ENCODE assay signal across 31 mouse cellular contexts in genomic region chr3:87399906-87400305, GRCm38 (mm10). TPM values are rescaled to one million over a fixed set of nuclear protein-coding genes. Genes with fewer than 3 reads are reported as not detected.
DNase-seq lines count a peak whose midpoint lies in the region; ATAC-seq and TF ChIP-seq lines count a peak whose summit lies in the region.
"Had no signal": no experiment of that assay in that cellular context is flagged by ENCODE, and none has a peak within 500 bp of the region (broad histone marks: within the 10 kb centered on the region; RNA-seq: fewer than 3 reads in every experiment).

No protein-coding gene starts in this region.

- no peak overlapping the region; the same call in 1 of the 2 replicates for H3K4me3 ChIP-seq in spleen, adult 2 months (ENCODE audit: extremely low read depth, insufficient read depth, insufficient read length)
- no peak overlapping the region for H3K4me3 ChIP-seq in hindbrain, embryonic 11.5 days (ENCODE audit: low read depth, low read length)
- H3K4me3 ChIP-seq: embryonic facial prominence, embryonic 12.5 days; embryonic facial prominence, embryonic 15.5 days; gastrocnemius, adult 2 months; heart, embryonic 13.5 days; hindbrain, embryonic 12.5 days; hindbrain, embryonic 15.5 days; intestine, embryonic 15.5 days had no signal

- H3K4me1 ChIP-seq in spleen, adult 2 months (ENCODE audit: control insufficient read depth, insufficient read depth, insufficient read length): peaks cover 27% of the 10 kb centered on the region
- no peaks in the 10 kb centered on the region for H3K4me1 ChIP-seq in hindbrain, embryonic 11.5 days (replicated peaks; ENCODE audit: control insufficient read depth, insufficient read depth, low read length)
- H3K4me1 ChIP-seq: embryonic facial prominence, embryonic 12.5 days; embryonic facial prominence, embryonic 15.5 days; heart, embryonic 13.5 days; hindbrain, embryonic 12.5 days; hindbrain, embryonic 15.5 days; intestine, embryonic 15.5 days had no signal

- TF ChIP-seq CTCF in spleen, adult 2 months (IDR thresholded peaks at IDR 0.05; ENCODE audit: extremely low read depth, insufficient read depth, insufficient read length, insufficient replicate concordance): no peak

- H3K4me2 ChIP-seq in hindbrain, embryonic 11.5 days (replicated peaks; ENCODE audit: low read depth, low read length): no peak overlapping the region
- H3K4me2 ChIP-seq: embryonic facial prominence, embryonic 12.5 days; embryonic facial prominence, embryonic 15.5 days; heart, embryonic 13.5 days; hindbrain, embryonic 12.5 days; hindbrain, embryonic 15.5 days; intestine, embryonic 15.5 days had no signal

- H3K27me3 ChIP-seq in spleen, adult 2 months (ENCODE audit: control insufficient read depth, insufficient read depth, low read length): no peaks in the 10 kb centered on the region
- no peaks in the 10 kb centered on the region for H3K27me3 ChIP-seq in hindbrain, embryonic 11.5 days (ENCODE audit: control insufficient read depth, insufficient read depth, low read length)
- H3K27me3 ChIP-seq: embryonic facial prominence, embryonic 12.5 days; embryonic facial prominence, embryonic 15.5 days; heart, embryonic 13.5 days; hindbrain, embryonic 12.5 days; hindbrain, embryonic 15.5 days; intestine, embryonic 15.5 days had no signal

- H3K9me3 ChIP-seq in hindbrain, embryonic 11.5 days (ENCODE audit: control insufficient read depth, low read length): no peaks in the 10 kb centered on the region
- H3K9me3 ChIP-seq: embryonic facial prominence, embryonic 12.5 days; embryonic facial prominence, embryonic 15.5 days; hindbrain, embryonic 12.5 days; hindbrain, embryonic 15.5 days; intestine, embryonic 15.5 days had no signal

- H3K36me3 ChIP-seq in spleen, adult 2 months (ENCODE audit: control insufficient read depth, insufficient read depth, low read length): peaks cover 2% of the 10 kb centered on the region; the same call in 1 of the 2 replicates
- no peaks in the 10 kb centered on the region for H3K36me3 ChIP-seq in hindbrain, embryonic 11.5 days (ENCODE audit: control insufficient read depth, insufficient read depth, low read length)
- H3K36me3 ChIP-seq: embryonic facial prominence, embryonic 12.5 days; embryonic facial prominence, embryonic 15.5 days; heart, embryonic 13.5 days; hindbrain, embryonic 12.5 days; hindbrain, embryonic 15.5 days; intestine, embryonic 15.5 days had no signal

- no peak; the same call in 1 of the 2 replicates for TF ChIP-seq POLR2A in spleen, adult 2 months (IDR thresholded peaks at IDR 0.05; ENCODE audit: low read depth, low read length)

- no peak overlapping the region for H3K9ac ChIP-seq in hindbrain, embryonic 11.5 days (ENCODE audit: low read depth, low read length)
- H3K9ac ChIP-seq: embryonic facial prominence, embryonic 12.5 days; embryonic facial prominence, embryonic 15.5 days; forebrain, postnatal 0 days; heart, embryonic 13.5 days; hindbrain, embryonic 12.5 days; hindbrain, embryonic 15.5 days; intestine, embryonic 15.5 days had no signal

- peak; percentile 21; the same call in 1 of the 2 replicates for ATAC-seq in neutrophil, adult 5-6 weeks (ENCODE audit: extremely low read depth, insufficient number of reproducible peaks, low FRiP score, poor library complexity, severe bottlenecking)
- ATAC-seq in CD4-positive, CD25-positive, alpha-beta regulatory T cell, adult 4 months: no peak
- ATAC-seq in hindbrain, embryonic 11.5 days (ENCODE audit: low FRiP score): no peak
- ATAC-seq: activated CD4-positive, CD25-positive, alpha-beta regulatory T cell, adult 4 months; forebrain, embryonic 14.5 days; forebrain, postnatal 0 days; intestine, embryonic 15.5 days had no signal

- DNase-seq in spleen, adult 2 months (ENCODE audit: low read depth in 1 of 2, low spot score in 2 of 2): peak in 1 of 2 experiments; percentile 38
- DNase-seq in spleen, adult 12 weeks (ENCODE audit: low spot score): no peak
- peak; percentile 44 to 49 for DNase-seq in B cell, adult 2 months
- DNase-seq in hindbrain, embryonic 11.5 days (ENCODE audit: low spot score): no peak
- DNase-seq: adrenal gland, postnatal 10 days; adrenal gland, postnatal 36 days; cerebellum, adult 18-20 months; cerebellum, adult 9-10 months; cerebellum, postnatal 14 days; forebrain, postnatal 0 days; gastrocnemius, adult 2 months; gastrocnemius, postnatal 14 days; heart, adult 18-20 months; heart, postnatal 14 days; heart, postnatal 4 days had no signal

- 47% methylated on average over 4 of the region's 4 CpGs for WGBS in spleen, adult 2 months
- WGBS in hindbrain, embryonic 11.5 days: 81% methylated on average over 4 of the region's 4 CpGs

- peak overlapping the region; percentile 94 for H3K27ac ChIP-seq in spleen, adult 2 months (ENCODE audit: insufficient read depth, low read length)
- H3K27ac ChIP-seq in hindbrain, embryonic 11.5 days (ENCODE audit: low read depth, low read length): no peak overlapping the region
- H3K27ac ChIP-seq: embryonic facial prominence, embryonic 12.5 days; embryonic facial prominence, embryonic 15.5 days; gastrocnemius, adult 2 months; heart, embryonic 13.5 days; hindbrain, embryonic 12.5 days; hindbrain, embryonic 15.5 days; intestine, embryonic 15.5 days had no signal

RNA-seq across cellular contexts. Expression of gene Fcrl1, which starts 23.7 kb away (rescaled TPM):
- polyA plus RNA-seq in spleen, adult 2 months (2012; rRNA removed): 50.2 and 55.5 TPM in 2 replicates
- total RNA-seq in neutrophil, adult 5-6 weeks (2017): 148 and 155 TPM in 2 replicates
- 10 to 100 TPM; 46.0 to 62.3 TPM for polyA plus RNA-seq in CD4-positive, CD25-positive, alpha-beta regulatory T cell, adult 4 months (2017; shearing (Covaris generic))
- 0.11 TPM in 1 of 2 replicates, not detected in the other for polyA plus RNA-seq in hindbrain, embryonic 11.5 days (2014; fragmentation: Nextera tagmentation; extraction: Ambion mirVana)
- total RNA-seq: forebrain, postnatal 0 days; gastrocnemius, adult 2 months; gastrocnemius, postnatal 14 days; heart, postnatal 4 days had no signal
- polyA plus RNA-seq: forebrain, embryonic 11.5 days had no signal

RNA-seq across cellular contexts. Expression of gene Fcrl5, which starts 35.7 kb away (rescaled TPM):
- polyA plus RNA-seq in spleen, adult 2 months (2012; rRNA removed): 7.2 and 9.2 TPM in 2 replicates
- 1.1 and 2.0 TPM in 2 replicates for total RNA-seq in neutrophil, adult 5-6 weeks (2017)
- polyA plus RNA-seq in CD4-positive, CD25-positive, alpha-beta regulatory T cell, adult 4 months (2017; shearing (Covaris generic)): not detected
- polyA plus RNA-seq in hindbrain, embryonic 11.5 days (2014; fragmentation: Nextera tagmentation; extraction: Ambion mirVana): not detected in 2 replicates
- total RNA-seq: adrenal gland, postnatal 10 days; adrenal gland, postnatal 36 days; common myeloid progenitor, adult 5-6 weeks; forebrain, postnatal 0 days; gastrocnemius, adult 2 months; gastrocnemius, postnatal 14 days; gastrocnemius, postnatal 4 days; heart, postnatal 14 days; heart, postnatal 4 days had no signal
- polyA plus RNA-seq: activated CD4-positive, CD25-positive, alpha-beta regulatory T cell, adult 4 months; embryonic facial prominence, embryonic 12.5 days; embryonic facial prominence, embryonic 15.5 days; forebrain, embryonic 11.5 days; forebrain, embryonic 14.5 days; forebrain, postnatal 0 days; frontal cortex, adult 2 months; heart, embryonic 13.5 days; heart, embryonic 16.5 days; hindbrain, embryonic 12.5 days; hindbrain, embryonic 15.5 days; intestine, embryonic 15.5 days had no signal

RNA-seq across cellular contexts. Expression of gene Cd5l, which starts 42.2 kb away (rescaled TPM):
- 27.2 and 56.0 TPM in 2 replicates for polyA plus RNA-seq in spleen, adult 2 months (2012; rRNA removed)
- not detected in 2 replicates for total RNA-seq in neutrophil, adult 5-6 weeks (2017)
- polyA plus RNA-seq in CD4-positive, CD25-positive, alpha-beta regulatory T cell, adult 4 months (2017; shearing (Covaris generic)): 1 to 10 TPM in 1 of 2 experiments, under 1 TPM in 1; 0.31 to 1.2 TPM
- 0.11 and 0.26 TPM in 2 replicates for polyA plus RNA-seq in hindbrain, embryonic 11.5 days (2014; fragmentation: Nextera tagmentation; extraction: Ambion mirVana)
- total RNA-seq: ES-E14; forebrain, postnatal 0 days; gastrocnemius, adult 2 months; gastrocnemius, postnatal 14 days had no signal
- polyA plus RNA-seq: forebrain, embryonic 11.5 days; forebrain, postnatal 0 days; frontal cortex, adult 2 months; heart, embryonic 13.5 days; hindbrain, embryonic 12.5 days had no signal

Comparison
In these comparisons a context has a peak if more than half of its experiments do, and no peak if none do; other contexts are left out.
1. DNase-seq: peak in B cell, adult 2 months (2 of 2); none in spleen, adult 12 weeks (single experiment) and hindbrain, embryonic 11.5 days (single experiment).
2. RNA of gene Fcrl1, which starts 23.7 kb away (polyA plus RNA-seq): 46.0 to 62.3 TPM in CD4-positive, CD25-positive, alpha-beta regulatory T cell, adult 4 months and 50.2 to 55.5 TPM in spleen, adult 2 months; 0.11 TPM in hindbrain, embryonic 11.5 days; every median in the first group is over 10 times any median in the second.
3. RNA of gene Cd5l, which starts 42.2 kb away (polyA plus RNA-seq): 27.2 to 56.0 TPM in spleen, adult 2 months; 0.31 to 1.2 TPM in CD4-positive, CD25-positive, alpha-beta regulatory T cell, adult 4 months and 0.11 to 0.26 TPM in hindbrain, embryonic 11.5 days; every median in the first group is over 10 times any median in the second.